Mouse (Mus musculus): Measurements from ENCODE around the gene Aldh1b1. TPM values are rescaled to one million over a fixed set of nuclear protein-coding genes. Genes with fewer than 3 reads are reported as not detected.
A peak's percentile ranks its signal among the peaks of the same experiment; 100 is the strongest.

Gene Aldh1b1
- polyA plus RNA-seq, 1 experiment from 2014 or later, result 350 TPM

DNA sequence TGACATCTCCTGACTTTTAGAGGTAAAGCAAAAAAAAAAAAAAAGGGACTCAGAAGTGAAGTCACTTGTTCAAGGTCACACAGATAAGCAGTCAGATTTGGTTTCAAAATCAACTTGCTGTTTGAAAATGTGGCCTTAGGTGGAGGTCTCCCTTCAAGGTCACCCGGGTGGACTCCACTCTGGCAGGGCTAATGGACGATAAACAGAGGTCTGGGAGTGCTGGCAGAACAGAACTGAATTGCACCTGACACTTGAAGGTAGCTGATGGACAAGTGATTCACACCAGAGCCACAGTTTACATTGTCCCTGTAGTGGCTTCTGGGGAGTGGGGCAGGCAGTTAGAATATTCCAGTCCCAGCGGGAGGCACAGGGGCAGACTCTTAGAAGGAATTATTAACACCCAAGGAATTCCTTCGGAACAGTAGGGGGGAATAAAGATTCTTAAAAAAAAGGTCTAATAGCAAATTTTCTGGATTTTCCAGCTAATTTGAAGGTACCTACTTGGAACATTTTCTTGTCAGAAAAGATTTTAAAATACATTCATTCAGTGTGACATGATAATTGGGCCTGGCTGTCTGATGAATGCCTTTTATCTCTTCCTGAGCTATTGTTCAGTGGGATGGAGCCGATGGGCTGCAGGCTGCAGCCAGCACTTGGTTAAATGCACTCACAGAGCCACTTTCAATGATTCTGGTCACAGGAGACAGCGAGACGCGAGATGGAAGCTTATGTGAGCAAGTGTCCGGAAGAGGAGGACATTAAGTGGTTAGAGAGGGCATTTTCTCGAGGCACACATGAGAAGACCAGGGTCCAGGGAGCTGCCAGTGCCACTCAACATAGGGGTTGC is 28.8 kb upstream of the Aldh1b1 start:
- 58% methylated on average over 10 of the region's 10 CpGs for WGBS
- H3K27ac ChIP-seq (ENCODE audit: low read depth, low read length), result no peak overlapping the region
- H3K4me2 ChIP-seq (replicated peaks; ENCODE audit: low read depth), result no peak overlapping the region
- no peak for TF ChIP-seq CTCF (IDR thresholded peaks at IDR 0.05; ENCODE audit: low read depth)
- H3K9ac ChIP-seq (ENCODE audit: low read depth, low read length), result no peak overlapping the region
- no peaks in the 10 kb centered on the region for H3K9me3 ChIP-seq (ENCODE audit: control insufficient read depth)
- 0 out of 2 replicates have a peak, but pooled peaks cover 4% of the 10 kb centered on the region for H3K27me3 ChIP-seq (replicated peaks; ENCODE audit: control insufficient read depth, insufficient read depth, low read length)
- H3K4me1 ChIP-seq (replicated peaks; ENCODE audit: control insufficient read depth, insufficient read depth, low read length), result no peaks in the 10 kb centered on the region
- no peaks in the 10 kb centered on the region for H3K36me3 ChIP-seq (ENCODE audit: control insufficient read depth, insufficient read depth)
- H3K4me3 ChIP-seq (ENCODE audit: low read depth, low read length), result no peak overlapping the region
- no peak for ATAC-seq

DNA sequence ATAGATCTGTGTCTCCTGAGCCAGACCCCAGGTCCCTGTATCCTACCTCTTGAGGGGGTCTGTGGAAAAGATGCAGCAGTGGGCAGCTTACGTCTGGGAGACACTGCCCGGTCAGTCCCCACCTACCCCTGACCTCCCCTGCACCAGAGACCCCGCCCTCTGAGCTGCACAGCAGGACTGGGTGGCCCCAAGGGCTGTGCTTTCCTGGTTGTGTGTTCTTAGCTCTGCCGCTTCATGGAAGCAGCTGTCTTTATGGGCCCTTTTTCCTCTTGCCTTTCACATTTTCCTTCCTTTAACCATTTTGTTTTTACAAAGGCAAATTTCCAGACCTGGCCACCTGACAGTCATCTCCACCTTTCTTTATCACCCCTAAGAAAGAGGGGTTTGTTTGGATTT is 28.2 kb upstream of the Aldh1b1 start:
- Histone ChIP-seq H3K27me3 (replicated peaks; ENCODE audit: control insufficient read depth, insufficient read depth, low read length) (no peaks in the 10 kb centered on the region), H3K9ac (ENCODE audit: low read depth, low read length) (no peak overlapping the region), H3K4me2 (replicated peaks; ENCODE audit: low read depth) (no peak overlapping the region), H3K4me1 (replicated peaks; ENCODE audit: control insufficient read depth, insufficient read depth, low read length) (no peaks in the 10 kb centered on the region), H3K4me3 (ENCODE audit: low read depth, low read length) (no peak overlapping the region), H3K27ac (ENCODE audit: low read depth, low read length) (no peak overlapping the region), H3K9me3 (ENCODE audit: control insufficient read depth) (no peaks in the 10 kb centered on the region), H3K36me3 (ENCODE audit: control insufficient read depth, insufficient read depth) (no peaks in the 10 kb centered on the region)
- no peak for TF ChIP-seq CTCF (IDR thresholded peaks at IDR 0.05; ENCODE audit: low read depth)
- WGBS, result 56% methylated on average over 4 of the region's 4 CpGs
- no peak for ATAC-seq

DNA sequence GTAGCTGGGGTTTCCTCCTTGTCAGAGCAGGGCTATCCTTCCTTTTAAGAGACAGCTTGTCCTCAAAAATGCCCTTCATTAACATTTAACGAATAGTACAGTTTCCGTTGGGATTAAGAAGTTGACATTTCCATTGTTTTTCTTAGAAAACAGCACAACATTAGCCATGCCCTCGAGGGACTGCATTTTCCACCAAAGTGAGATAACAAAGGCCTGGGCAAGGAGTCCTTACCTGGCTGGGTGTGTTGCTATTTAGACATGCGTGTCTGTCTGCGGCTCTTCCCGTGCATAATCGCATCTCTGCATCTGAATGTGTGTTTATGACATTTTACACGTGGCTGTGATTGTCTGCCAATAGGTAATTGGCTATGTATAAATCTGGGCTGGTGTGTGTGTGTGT is 27.6 kb upstream of the Aldh1b1 start:
- Histone ChIP-seq H3K27me3 (replicated peaks; ENCODE audit: control insufficient read depth, insufficient read depth, low read length) (no peaks in the 10 kb centered on the region), H3K36me3 (ENCODE audit: control insufficient read depth, insufficient read depth) (no peaks in the 10 kb centered on the region), H3K4me2 (replicated peaks; ENCODE audit: low read depth) (no peak overlapping the region), H3K9me3 (ENCODE audit: control insufficient read depth) (no peaks in the 10 kb centered on the region), H3K27ac (ENCODE audit: low read depth, low read length) (no peak overlapping the region), H3K4me1 (replicated peaks; ENCODE audit: control insufficient read depth, insufficient read depth, low read length) (no peaks in the 10 kb centered on the region), H3K9ac (ENCODE audit: low read depth, low read length) (no peak overlapping the region), H3K4me3 (ENCODE audit: low read depth, low read length) (no peak overlapping the region)
- 37% methylated on average over 8 of the region's 8 CpGs for WGBS
- no peak for TF ChIP-seq CTCF (IDR thresholded peaks at IDR 0.05; ENCODE audit: low read depth)
- ATAC-seq, result no peak

- TF ChIP-seq CTCF (IDR thresholded peaks at IDR 0.05; ENCODE audit: low read depth), result peak; percentile 77
- Histone ChIP-seq H3K4me1 (replicated peaks; ENCODE audit: control insufficient read depth, insufficient read depth, low read length) (no peaks in the 10 kb centered on the region), H3K27me3 (replicated peaks; ENCODE audit: control insufficient read depth, insufficient read depth, low read length) (no peaks in the 10 kb centered on the region), H3K9me3 (ENCODE audit: control insufficient read depth) (no peaks in the 10 kb centered on the region), H3K27ac (ENCODE audit: low read depth, low read length) (no peak overlapping the region), H3K36me3 (ENCODE audit: control insufficient read depth, insufficient read depth) (no peaks in the 10 kb centered on the region), H3K4me2 (replicated peaks; ENCODE audit: low read depth) (no peak overlapping the region), H3K4me3 (ENCODE audit: low read depth, low read length) (no peak overlapping the region), H3K9ac (ENCODE audit: low read depth, low read length) (no peak overlapping the region)
- no peak for ATAC-seq
- under 1% methylated on average over 5 of the region's 5 CpGs for WGBS
Measured at GRCm38 (mm10) chr4:45771619-45772018, 27.2 kb upstream of the Aldh1b1 start.

- H3K4me1 ChIP-seq (replicated peaks; ENCODE audit: control insufficient read depth, insufficient read depth, low read length), result peaks cover 14% of the 10 kb centered on the region
- no peak overlapping the region for H3K4me3 ChIP-seq (ENCODE audit: low read depth, low read length)
- no peak overlapping the region for H3K4me2 ChIP-seq (replicated peaks; ENCODE audit: low read depth)
- no peak for ATAC-seq
- no peaks in the 10 kb centered on the region for H3K36me3 ChIP-seq (ENCODE audit: control insufficient read depth, insufficient read depth)
- TF ChIP-seq CTCF (IDR thresholded peaks at IDR 0.05; ENCODE audit: low read depth), result peak; percentile 65
- WGBS, result 68% methylated on average over 1 of the region's 1 CpGs
- no peaks in the 10 kb centered on the region for H3K27me3 ChIP-seq (replicated peaks; ENCODE audit: control insufficient read depth, insufficient read depth, low read length)
- no peak overlapping the region for H3K9ac ChIP-seq (ENCODE audit: low read depth, low read length)
- no peaks in the 10 kb centered on the region for H3K9me3 ChIP-seq (ENCODE audit: control insufficient read depth)
- no peak overlapping the region for H3K27ac ChIP-seq (ENCODE audit: low read depth, low read length)
Measured at GRCm38 (mm10) chr4:45783671-45784070, 15.2 kb upstream of the Aldh1b1 start.

GRCm38 (mm10) chr4:45785959-45786358 is 12.9 kb upstream of the Aldh1b1 start:
- Histone ChIP-seq H3K27ac (ENCODE audit: low read depth, low read length) (no peak overlapping the region; the same call in 1 of the 2 replicates), H3K4me1 (replicated peaks; ENCODE audit: control insufficient read depth, insufficient read depth, low read length) (peaks cover 19% of the 10 kb centered on the region), H3K9me3 (ENCODE audit: control insufficient read depth) (no peaks in the 10 kb centered on the region), H3K9ac (ENCODE audit: low read depth, low read length) (no peak overlapping the region), H3K4me3 (ENCODE audit: low read depth, low read length) (no peak overlapping the region), H3K4me2 (replicated peaks; ENCODE audit: low read depth) (no peak overlapping the region), H3K27me3 (replicated peaks; ENCODE audit: control insufficient read depth, insufficient read depth, low read length) (no peaks in the 10 kb centered on the region), H3K36me3 (ENCODE audit: control insufficient read depth, insufficient read depth) (no peaks in the 10 kb centered on the region)
- 42% methylated on average over 2 of the region's 2 CpGs for WGBS
- TF ChIP-seq CTCF (IDR thresholded peaks at IDR 0.05; ENCODE audit: low read depth), result no peak
- ATAC-seq, result no peak

Measured in intestine, postnatal 0 days (tissue).